Mouse (Mus musculus) thymus, adult 2 months (tissue): ENCODE measurements at regions not wholly inside any gene's neighbourhood (a gene's known extent, or its start where the extent isn't known, plus 50 kb on each side); places are given as distances from the start of the nearest gene placed in this dataset.

Source experiments
- DNase-seq: peaks from one replicate; pipeline ENCODE4 v3.0.0; 2021
- H3K27ac ChIP-seq: fragments of 200-500 bp; 2 replicates; pipeline ENCODE4 v1.5.1; 2012; ENCODE audit warnings: low read length, control low read depth; ENCODE audit not compliant: control insufficient read depth, insufficient read depth
- H3K27me3 ChIP-seq: fragments of 200-500 bp; 2 replicates; pipeline ENCODE4 v1.6.1; 2012; ENCODE audit warnings: mild to moderate bottlenecking, low read length, moderate library complexity, mixed read lengths; ENCODE audit not compliant: control insufficient read depth, insufficient read depth
- H3K36me3 ChIP-seq: fragments of 200-500 bp; 2 replicates; pipeline ENCODE4 v1.6.1; 2012; ENCODE audit warnings: mild to moderate bottlenecking, low read length, moderate library complexity; ENCODE audit not compliant: control insufficient read depth, insufficient read depth
- H3K4me1 ChIP-seq: fragments of 200-500 bp; replicated peaks from 2 replicates; pipeline ENCODE4 v1.6.1; 2012; ENCODE audit warnings: low read length; ENCODE audit not compliant: control insufficient read depth, insufficient read depth
- H3K4me3 ChIP-seq: fragments of 200-500 bp; 2 replicates; pipeline ENCODE4 v1.5.1; 2012; ENCODE audit warnings: mild to moderate bottlenecking, low read length, control low read depth, moderate library complexity; ENCODE audit not compliant: control insufficient read depth, insufficient read depth
- CTCF ChIP-seq: fragments of 200-500 bp; IDR thresholded peaks from 2 replicates; pipeline ENCODE4 v1.5.1; 2012; ENCODE audit warnings: mild to moderate bottlenecking, control low read depth, low read length, moderate library complexity, borderline replicate concordance; ENCODE audit not compliant: control insufficient read depth, poor library complexity, insufficient read depth; ENCODE audit errors: extremely low read depth
- POLR2A ChIP-seq: fragments of 200-500 bp; IDR thresholded peaks from 2 replicates; pipeline ENCODE4 v1.6.1; 2012; ENCODE audit warnings: mild to moderate bottlenecking, low read length, control low read depth, moderate library complexity; ENCODE audit not compliant: control insufficient read depth, poor library complexity, insufficient read depth; ENCODE audit errors: extremely low read depth
- WGBS: fragments of 180-500 bp; shearing (Covaris S2); methylation state at CpG from one replicate; pipeline ENCODE4 v1.1.7; 2018; 5-methylcytosine and 5-hydroxymethylcytosine counted together

GRCm38 (mm10) chrX:99610096-99610495 is 139.0 kb upstream of the Pja1 start:
- Histone ChIP-seq H3K36me3 (no peaks in the 10 kb centered on the region), H3K4me3 (no peak overlapping the region), H3K27ac (no peak overlapping the region), H3K27me3 (no peaks in the 10 kb centered on the region), H3K4me1 (no peaks in the 10 kb centered on the region)
- DNase-seq: no peak
- WGBS: 77% methylated on average over 5 of the region's 5 CpGs
- TF ChIP-seq CTCF (no peak), POLR2A (no peak)

- no peaks in the 10 kb centered on the region for H3K27me3 ChIP-seq
- H3K4me1 ChIP-seq: peaks cover 3% of the 10 kb centered on the region
- H3K4me3 ChIP-seq: no peak overlapping the region
- DNase-seq: no peak
- TF ChIP-seq POLR2A (no peak), CTCF (no peak)
- 87% methylated on average over 2 of the region's 2 CpGs for WGBS
- H3K27ac ChIP-seq: no peak overlapping the region
- H3K36me3 ChIP-seq: no peaks in the 10 kb centered on the region
These were observed 138.5 kb upstream of the Pja1 start for GRCm38 (mm10) chrX:99609591-99609990.

- Histone ChIP-seq H3K36me3 (no peaks in the 10 kb centered on the region), H3K4me3 (no peak overlapping the region), H3K4me1 (peaks cover 10% of the 10 kb centered on the region), H3K27ac (no peak overlapping the region), H3K27me3 (no peaks in the 10 kb centered on the region)
- no peak for TF ChIP-seq POLR2A
- TF ChIP-seq CTCF: no peak
- 100% methylated on average over 1 of the region's 2 CpGs for WGBS
- no peak for DNase-seq
These were observed 137.2 kb upstream of the Pja1 start for GRCm38 (mm10) chrX:99608284-99608692.

- H3K27me3 ChIP-seq: no peaks in the 10 kb centered on the region
- no peaks in the 10 kb centered on the region for H3K36me3 ChIP-seq
- peaks cover 10% of the 10 kb centered on the region for H3K4me1 ChIP-seq
- no peak overlapping the region for H3K4me3 ChIP-seq
- WGBS: 88% methylated on average over 10 of the region's 10 CpGs
- no peak overlapping the region for H3K27ac ChIP-seq
- no peak for DNase-seq
- TF ChIP-seq POLR2A: no peak
- TF ChIP-seq CTCF: no peak
These were observed 134.2 kb upstream of the Pja1 start for GRCm38 (mm10) chrX:99605084-99605824.

GRCm38 (mm10) chrX:99603714-99604113 is 132.6 kb upstream of the Pja1 start:
- Histone ChIP-seq H3K27ac (no peak overlapping the region), H3K4me3 (no peak overlapping the region), H3K36me3 (no peaks in the 10 kb centered on the region), H3K27me3 (no peaks in the 10 kb centered on the region), H3K4me1 (peaks cover 10% of the 10 kb centered on the region)
- 24% methylated on average over 6 of the region's 6 CpGs for WGBS
- no peak for DNase-seq
- no peak for TF ChIP-seq CTCF
- no peak for TF ChIP-seq POLR2A

GRCm38 (mm10) chrX:99602268-99602885 is 131.3 kb upstream of the Pja1 start:
- TF ChIP-seq CTCF (no peak), POLR2A (no peak)

More at GRCm38 (mm10) chrX:99602268-99602885, 131.3 kb upstream of the Pja1 start:
- Histone ChIP-seq H3K27me3 (no peaks in the 10 kb centered on the region), H3K27ac (no peak overlapping the region), H3K4me3 (no peak overlapping the region), H3K36me3 (no peaks in the 10 kb centered on the region), H3K4me1 (peaks cover 10% of the 10 kb centered on the region)
- no peak for DNase-seq
- 93% methylated on average over 12 of the region's 12 CpGs for WGBS
